Mouse (Mus musculus) kidney, postnatal 0 days (tissue): ENCODE data around the gene Wdr5. TPM values are rescaled to one million over a fixed set of nuclear protein-coding genes. Genes with fewer than 3 reads are reported as not detected.
A peak's percentile ranks its signal among the peaks of the same experiment; 100 is the strongest.

ENCODE experiments used
- ATAC-seq: fragments of 200-750 bp; cut with Nextera tagmentation; replicated peaks from 2 replicates; pipeline ENCODE4 v1.8.0; 2017; ENCODE audit warnings: low read depth, moderate number of reproducible peaks, moderate TSS enrichment, moderate library complexity; ENCODE audit not compliant: low FRiP score
- DNase-seq: peaks from one replicate; pipeline ENCODE4 v3.0.0-alpha.2; 2016; ENCODE audit warnings: low spot score
- H3K27ac ChIP-seq: fragments of 300-500 bp; sonication (generic); 2 replicates; pipeline ENCODE4 v1.5.1; 2014; ENCODE audit warnings: mild to moderate bottlenecking
- H3K27me3 ChIP-seq: fragments of 300-500 bp; sonication (generic); 2 replicates; pipeline ENCODE4 v1.6.1; 2014; ENCODE audit warnings: low read length, mixed read lengths; ENCODE audit not compliant: insufficient read depth
- H3K36me3 ChIP-seq: fragments of 300-500 bp; sonication (generic); 2 replicates; pipeline ENCODE4 v1.6.1; 2014; ENCODE audit warnings: low read length, mixed read lengths; ENCODE audit not compliant: insufficient read depth
- H3K4me1 ChIP-seq: fragments of 300-500 bp; sonication (generic); replicated peaks from 2 replicates; pipeline ENCODE4 v1.6.1; 2014; ENCODE audit warnings: antibody characterized with exemption, low read length, mixed read lengths; ENCODE audit not compliant: insufficient read depth
- H3K4me2 ChIP-seq: fragments of 300-500 bp; sonication (generic); 2 replicates; pipeline ENCODE4 v1.6.1; 2014; ENCODE audit warnings: mild to moderate bottlenecking, low read length, moderate library complexity, mixed read lengths
- H3K4me3 ChIP-seq: fragments of 300-500 bp; sonication (generic); replicated peaks from 2 replicates; pipeline ENCODE4 v1.5.1; 2014; ENCODE audit warnings: low read depth, low read length
- H3K9ac ChIP-seq: fragments of 300-500 bp; sonication (generic); 2 replicates; pipeline ENCODE4 v1.6.1; 2014; ENCODE audit warnings: low read depth, low read length
- H3K9me3 ChIP-seq: fragments of 300-500 bp; sonication (generic); replicated peaks from 2 replicates; pipeline ENCODE4 v1.6.1; 2016; ENCODE audit warnings: low read length, inconsistent platforms, mixed read lengths
- CTCF ChIP-seq: IDR thresholded peaks from 2 replicates; pipeline ENCODE4 v1.5.1; 2016; ENCODE audit warnings: antibody characterized with exemption, low read depth, mild to moderate bottlenecking, moderate library complexity
- WGBS: fragments of 180-500 bp; shearing (Covaris S2); extraction: QIAGEN DNeasy Blood & Tissue Kit; methylation state at CpG from one replicate; pipeline ENCODE4 v1.1.7; 2014; 5-methylcytosine and 5-hydroxymethylcytosine counted together
- polyA plus RNA-seq: library from polyadenylated mRNA; unstranded; fragments of >200 nt; fragmentation: Nextera tagmentation; extraction: Ambion mirVana; gene quantifications from 2 replicates; pipeline ENCODE4 v1.2.1, GENCODE M21; 2015

Wdr5 gene
- polyA plus RNA-seq, 1 experiment from 2014 or later, result 43.0 TPM

GRCm38 (mm10) chr2:27560708-27561123 is 45.8 kb downstream of the Wdr5 start:
- Histone ChIP-seq H3K36me3 (no peaks in the 10 kb centered on the region), H3K27me3 (no peaks in the 10 kb centered on the region), H3K4me1 (no peaks in the 10 kb centered on the region), H3K9me3 (no peaks in the 10 kb centered on the region), H3K4me3 (no peak overlapping the region), H3K27ac (no peak overlapping the region), H3K4me2 (no peak overlapping the region), H3K9ac (no peak overlapping the region)
- TF ChIP-seq CTCF, result no peak
- DNase-seq, result no peak
- 74% methylated on average over 7 of the region's 7 CpGs for WGBS
- ATAC-seq, result no peak

DNA sequence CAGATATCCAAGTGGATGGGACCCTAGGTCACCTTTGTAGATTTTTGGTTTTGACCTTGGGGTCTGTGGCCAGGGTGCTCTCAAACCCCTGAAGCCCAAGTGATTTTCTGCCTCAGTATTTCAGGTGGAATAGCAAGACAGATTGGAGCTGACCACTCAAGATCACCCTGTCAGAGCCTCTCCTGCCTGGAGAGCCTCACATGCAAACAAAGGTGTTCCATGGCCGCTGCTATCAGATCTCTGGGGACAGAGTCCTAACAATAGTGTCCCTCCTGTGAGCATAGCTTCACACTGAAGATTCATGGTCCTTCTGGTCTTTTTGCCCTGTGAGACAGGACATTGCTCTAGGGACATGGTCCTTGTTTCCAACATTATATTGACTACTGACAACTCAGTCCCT is 46.2 kb downstream of the Wdr5 start:
- H3K36me3 ChIP-seq, result no peaks in the 10 kb centered on the region
- no peak overlapping the region for H3K27ac ChIP-seq
- no peak overlapping the region for H3K9ac ChIP-seq
- WGBS, result 76% methylated on average over 1 of the region's 1 CpGs
- no peaks in the 10 kb centered on the region for H3K27me3 ChIP-seq
- no peak overlapping the region for H3K4me2 ChIP-seq
- no peak for TF ChIP-seq CTCF
- H3K4me3 ChIP-seq, result no peak overlapping the region
- H3K9me3 ChIP-seq, result no peaks in the 10 kb centered on the region
- no peak for ATAC-seq
- DNase-seq, result no peak
- H3K4me1 ChIP-seq, result no peaks in the 10 kb centered on the region

- WGBS, result 92% methylated on average over 3 of the region's 3 CpGs
- TF ChIP-seq CTCF, result no peak
- no peak overlapping the region for H3K4me3 ChIP-seq
- H3K9ac ChIP-seq, result no peak overlapping the region
- H3K4me1 ChIP-seq, result no peaks in the 10 kb centered on the region
- ATAC-seq, result no peak
- H3K36me3 ChIP-seq, result no peaks in the 10 kb centered on the region
- H3K4me2 ChIP-seq, result no peak overlapping the region
- H3K9me3 ChIP-seq, result no peaks in the 10 kb centered on the region
- no peaks in the 10 kb centered on the region for H3K27me3 ChIP-seq
- no peak overlapping the region for H3K27ac ChIP-seq
- DNase-seq, result no peak
Measured at GRCm38 (mm10) chr2:27561829-27562228, 46.9 kb downstream of the Wdr5 start.

DNA sequence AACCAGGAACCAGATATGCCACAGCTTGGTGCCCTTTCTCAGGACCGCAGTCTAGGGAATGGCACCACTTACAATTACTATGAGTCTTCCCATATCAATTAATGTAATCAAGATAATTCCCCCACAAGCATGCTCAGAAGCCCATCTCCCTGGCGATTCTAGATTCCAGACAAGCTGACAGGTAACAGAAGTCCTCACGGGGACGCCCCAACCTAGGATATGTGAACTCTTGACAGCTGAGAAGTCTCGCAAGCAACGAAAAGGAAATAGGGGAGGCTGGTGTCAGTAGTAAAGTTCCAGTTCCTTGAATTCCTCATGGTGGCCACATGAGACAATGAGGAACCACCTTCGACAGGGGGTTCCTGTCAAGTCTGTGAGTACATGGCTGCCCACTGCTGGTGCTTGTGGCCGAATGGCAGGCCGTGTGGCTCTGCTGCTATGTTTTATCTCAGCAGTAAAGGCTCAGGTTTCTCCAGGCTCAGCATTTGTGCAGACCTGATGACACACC is 48.7 kb downstream of the Wdr5 start:
- DNase-seq, result no peak

GRCm38 (mm10) chr2:27564694-27565093 is 49.7 kb downstream of the Wdr5 start:
- H3K4me1 ChIP-seq, result no peaks in the 10 kb centered on the region
- H3K36me3 ChIP-seq, result no peaks in the 10 kb centered on the region
- 90% methylated on average over 4 of the region's 4 CpGs for WGBS
- no peaks in the 10 kb centered on the region for H3K9me3 ChIP-seq
- DNase-seq (no peak), ATAC-seq (no peak)
- no peak overlapping the region for H3K27ac ChIP-seq
- no peak overlapping the region for H3K4me3 ChIP-seq
- H3K27me3 ChIP-seq, result no peaks in the 10 kb centered on the region
- no peak overlapping the region for H3K4me2 ChIP-seq
- H3K9ac ChIP-seq, result no peak overlapping the region
- TF ChIP-seq CTCF, result no peak

More for the DNA sequence above, 48.7 kb downstream of the Wdr5 start:
- TF ChIP-seq CTCF, result peak; percentile 29; the same call in 1 of the 2 replicates
- Histone ChIP-seq H3K9me3 (no peaks in the 10 kb centered on the region), H3K27ac (no peak overlapping the region), H3K27me3 (no peaks in the 10 kb centered on the region), H3K4me1 (no peaks in the 10 kb centered on the region), H3K36me3 (no peaks in the 10 kb centered on the region), H3K9ac (no peak overlapping the region), H3K4me2 (no peak overlapping the region), H3K4me3 (no peak overlapping the region)
- WGBS, result 64% methylated on average over 9 of the region's 9 CpGs
- ATAC-seq, result no peak

DNA sequence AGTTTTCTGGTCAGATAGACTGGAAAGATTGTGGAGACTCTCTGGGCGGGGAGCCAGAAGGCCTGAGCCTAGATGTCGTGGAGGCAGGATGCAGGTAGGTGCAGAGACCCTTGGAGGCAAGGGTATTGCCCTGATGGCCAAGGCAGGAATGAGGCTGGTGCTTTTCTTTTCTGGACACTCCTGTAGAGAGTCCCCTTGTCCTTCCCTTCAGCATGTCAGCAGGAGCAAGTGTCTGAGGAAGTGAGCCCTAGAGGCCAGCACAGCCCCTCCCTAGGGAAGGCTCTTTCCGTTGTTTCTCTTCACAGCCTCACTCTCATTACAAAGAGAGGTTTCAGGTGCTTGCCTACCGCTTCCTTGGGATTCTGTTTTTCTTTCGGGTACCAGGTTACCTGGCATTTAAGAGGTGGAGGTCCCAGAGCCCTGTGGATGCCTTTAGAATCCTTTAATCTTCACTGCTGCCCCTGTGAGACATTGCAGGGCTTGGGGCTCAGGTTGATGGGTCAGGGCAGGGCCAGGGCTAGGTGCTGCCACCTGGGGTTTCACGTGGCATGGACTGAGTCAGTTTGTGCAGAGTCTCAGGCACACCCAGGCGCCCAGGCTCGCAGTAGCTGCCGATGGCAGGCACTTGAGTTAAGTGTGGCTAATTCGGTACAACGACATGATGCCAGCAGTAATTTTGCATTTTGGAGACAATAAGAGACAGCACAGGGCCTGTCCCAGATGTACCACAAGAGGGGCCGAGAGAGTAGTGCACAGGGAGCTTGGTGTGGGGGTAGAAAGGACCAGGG is 50.6 kb downstream of the Wdr5 start:
- Histone ChIP-seq H3K9me3 (no peaks in the 10 kb centered on the region), H3K9ac (no peak overlapping the region), H3K27ac (no peak overlapping the region), H3K4me1 (no peaks in the 10 kb centered on the region), H3K4me3 (no peak overlapping the region), H3K27me3 (no peaks in the 10 kb centered on the region), H3K4me2 (no peak overlapping the region), H3K36me3 (no peaks in the 10 kb centered on the region)
- no peak for DNase-seq
- 74% methylated on average over 12 of the region's 12 CpGs for WGBS
- no peak for ATAC-seq
- TF ChIP-seq CTCF, result no peak
